Mouse (Mus musculus) naive thymus-derived CD4-positive, alpha-beta T cell, adult 2 months (primary cell): ENCODE results near the gene Col12a1.

Source experiments
- DNase-seq: peaks from one replicate; pipeline ENCODE4 v3.0.0-alpha.2; 2011; ENCODE audit warnings: low read depth

Gene Col12a1

GRCm38 (mm10) chr9:79605722-79606121 is 112.9 kb downstream of the Col12a1 start:
- DNase-seq, result no peak

- no peak for DNase-seq
Measured at GRCm38 (mm10) chr9:79604546-79604945, 114.1 kb downstream of the Col12a1 start.

GRCm38 (mm10) chr9:79603448-79603847 is 115.2 kb downstream of the Col12a1 start:
- DNase-seq, result no peak

GRCm38 (mm10) chr9:79600237-79600570 is 118.4 kb downstream of the Col12a1 start:
- no peak for DNase-seq

GRCm38 (mm10) chr9:79599395-79600236 is 119.0 kb downstream of the Col12a1 start:
- DNase-seq, result no peak

GRCm38 (mm10) chr9:79598578-79598977 is 120.1 kb downstream of the Col12a1 start:
- no peak for DNase-seq

GRCm38 (mm10) chr9:79586415-79587195 is 132.0 kb downstream of the Col12a1 start:
- DNase-seq, result no peak

GRCm38 (mm10) chr9:79566838-79567237 is 151.8 kb downstream of the Col12a1 start:
- no peak for DNase-seq

GRCm38 (mm10) chr9:79553297-79553696 is 165.3 kb downstream of the Col12a1 start:
- no peak for DNase-seq
